Mouse (Mus musculus) erythroid progenitor cell, adult 5-6 weeks (primary cell): ENCODE measurements around the gene Pacs2. TPM values are rescaled to one million over a fixed set of nuclear protein-coding genes. Genes with fewer than 3 reads are reported as not detected.

Experiments
- ATAC-seq: replicated peaks from 2 replicates; pipeline ENCODE4 v1.8.0; 2016; ENCODE audit warnings: moderate number of reproducible peaks, mild to moderate bottlenecking, moderate TSS enrichment, inconsistent platforms; ENCODE audit not compliant: poor library complexity, low FRiP score, severe bottlenecking
- total RNA-seq, 2 experiments: library from RNA; stranded (forward) in 1 of 2; stranded (reverse) in 1 of 2; fragments of 150-400 nt in 1 of 2; fragments of 186-747, 209-891 nt in 1 of 2; gene quantifications; 2 replicates each; pipeline versions ENCODE4 v1.2.3 to v1.2.4; 2015 to 2017; ENCODE audit warnings: low replicate concordance in 2 of 2

The Pacs2 gene
- total RNA-seq, 2 experiments from 2014 or later, result 44.9 to 68.3 TPM

GRCm38 (mm10) chr12:113073420-113074328 is 59.4 kb downstream of the Pacs2 start:
- ATAC-seq, result no peak

- peak; percentile 72 for ATAC-seq
Observed at GRCm38 (mm10) chr12:113074329-113075062, 60.2 kb downstream of the Pacs2 start, which contains the start of gene Tex22. Gene Tex22 (plus strand): TSS chr12:113074502.

- peak; percentile 87 for ATAC-seq
Observed at GRCm38 (mm10) chr12:113075063-113075454, 60.8 kb downstream of the Pacs2 start.

GRCm38 (mm10) chr12:113075486-113075885 is 61.2 kb downstream of the Pacs2 start:
- ATAC-seq, result 0 out of 2 replicates have a peak, but pooled peaks have one; percentile 3

GRCm38 (mm10) chr12:113087276-113087675 is 73.0 kb downstream of the Pacs2 start:
- ATAC-seq, result no peak

- ATAC-seq, result no peak
Observed at GRCm38 (mm10) chr12:113088026-113088425, 73.7 kb downstream of the Pacs2 start.

- ATAC-seq, result no peak
Observed at GRCm38 (mm10) chr12:113089107-113089506, 74.8 kb downstream of the Pacs2 start.

GRCm38 (mm10) chr12:113090053-113090452 is 75.7 kb downstream of the Pacs2 start:
- no peak for ATAC-seq

- no peak for ATAC-seq
Observed at GRCm38 (mm10) chr12:113097040-113097439, 82.7 kb downstream of the Pacs2 start.

GRCm38 (mm10) chr12:113097749-113098281 is 83.5 kb downstream of the Pacs2 start, which contains the start of gene Mta1:
Gene Mta1 (plus strand): TSS chr12:113098278.
- peak; percentile 63; the same call in 1 of the 2 replicates for ATAC-seq

GRCm38 (mm10) chr12:113098530-113099151 is 84.3 kb downstream of the Pacs2 start:
- ATAC-seq, result 0 out of 2 replicates have a peak, but pooled peaks have one; percentile 16

GRCm38 (mm10) chr12:113099470-113100237 is 85.3 kb downstream of the Pacs2 start:
- ATAC-seq, result no peak

- ATAC-seq, result no peak
Observed at GRCm38 (mm10) chr12:113100448-113101076, 86.3 kb downstream of the Pacs2 start.

- ATAC-seq, result no peak
Observed at GRCm38 (mm10) chr12:113101251-113101960, 87.1 kb downstream of the Pacs2 start.

- ATAC-seq, result 0 out of 2 replicates have a peak, but pooled peaks have one; percentile 44
Observed at GRCm38 (mm10) chr12:113102461-113102860, 88.2 kb downstream of the Pacs2 start.

- ATAC-seq, result 0 out of 2 replicates have a peak, but pooled peaks have one; percentile 30
Observed at GRCm38 (mm10) chr12:113103846-113104451, 89.6 kb downstream of the Pacs2 start.

- no peak for ATAC-seq
Observed at GRCm38 (mm10) chr12:113106386-113106785, 92.1 kb downstream of the Pacs2 start.
